Mouse (Mus musculus): ENCODE data around the gene Ankef1. TPM values are rescaled to one million over a fixed set of nuclear protein-coding genes. Genes with fewer than 3 reads are reported as not detected.

Ankef1 gene
- total and polyA plus RNA-seq, 3 experiments, result 0.11 TPM; not detected in 2

- TF ChIP-seq GATA1 (IDR thresholded peaks at IDR 0.05; ENCODE audit: borderline replicate concordance, low read length) (no peak), POLR2AphosphoS5 (IDR thresholded peaks at IDR 0.05; ENCODE audit: insufficient replicate concordance, low read depth, low read length) (no peak), CTCF (IDR thresholded peaks at IDR 0.05; ENCODE audit: low read depth, low read length) (no peak), TAL1 (conservative IDR thresholded peaks at IDR 0.05; ENCODE audit: low read depth, low read length) (no peak), GATA2 (IDR thresholded peaks at IDR 0.05; ENCODE audit: borderline replicate concordance, low read depth, low read length) (no peak)
- no peak for DNase-seq (ENCODE audit: low spot score)
- Histone ChIP-seq H3K27me3 (ENCODE audit: insufficient read depth, low read length) (no peaks in the 10 kb centered on the region), H3K4me1 (ENCODE audit: insufficient read depth, low read depth, low read length) (no peaks in the 10 kb centered on the region), H3K4me3 (ENCODE audit: low read depth, low read length) (no peak overlapping the region), H3K36me3 (replicated peaks) (no peaks in the 10 kb centered on the region), H3K9me3 (replicated peaks) (peaks cover 19% of the 10 kb centered on the region)
- no peak for ATAC-seq (ENCODE audit: extremely low read depth, insufficient number of reproducible peaks, low FRiP score, poor library complexity, severe bottlenecking)
Observed at GRCm38 (mm10) chr2:136512802-136513201, 11.1 kb downstream of the Ankef1 start.

DNA sequence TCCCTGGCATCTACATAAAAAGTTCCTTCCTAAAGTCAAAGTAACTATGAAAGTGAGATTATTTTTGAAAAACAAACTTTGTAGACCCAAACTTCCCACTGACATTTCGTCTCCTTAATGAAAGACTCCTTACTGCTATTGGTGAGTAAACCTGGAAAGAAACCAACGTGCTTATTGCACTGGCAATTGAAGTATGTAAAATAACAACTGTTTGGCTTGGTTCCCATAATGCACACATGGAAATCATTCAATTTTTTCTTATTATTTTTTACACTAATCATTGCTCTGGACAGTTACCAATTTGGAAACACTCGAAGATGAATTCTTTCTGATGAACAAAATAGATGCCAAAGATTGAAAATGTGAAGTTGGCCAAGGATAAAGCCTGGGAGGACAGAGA is 12.1 kb downstream of the Ankef1 start:
- TF ChIP-seq POLR2AphosphoS5 (IDR thresholded peaks at IDR 0.05; ENCODE audit: insufficient replicate concordance, low read depth, low read length) (no peak), GATA2 (IDR thresholded peaks at IDR 0.05; ENCODE audit: borderline replicate concordance, low read depth, low read length) (no peak), CTCF (IDR thresholded peaks at IDR 0.05; ENCODE audit: low read depth, low read length) (no peak), GATA1 (IDR thresholded peaks at IDR 0.05; ENCODE audit: borderline replicate concordance, low read length) (no peak), TAL1 (conservative IDR thresholded peaks at IDR 0.05; ENCODE audit: low read depth, low read length) (no peak)
- no peaks in the 10 kb centered on the region for H3K4me1 ChIP-seq (ENCODE audit: insufficient read depth, low read depth, low read length)
- no peak for ATAC-seq (ENCODE audit: extremely low read depth, insufficient number of reproducible peaks, low FRiP score, poor library complexity, severe bottlenecking)

DNA sequence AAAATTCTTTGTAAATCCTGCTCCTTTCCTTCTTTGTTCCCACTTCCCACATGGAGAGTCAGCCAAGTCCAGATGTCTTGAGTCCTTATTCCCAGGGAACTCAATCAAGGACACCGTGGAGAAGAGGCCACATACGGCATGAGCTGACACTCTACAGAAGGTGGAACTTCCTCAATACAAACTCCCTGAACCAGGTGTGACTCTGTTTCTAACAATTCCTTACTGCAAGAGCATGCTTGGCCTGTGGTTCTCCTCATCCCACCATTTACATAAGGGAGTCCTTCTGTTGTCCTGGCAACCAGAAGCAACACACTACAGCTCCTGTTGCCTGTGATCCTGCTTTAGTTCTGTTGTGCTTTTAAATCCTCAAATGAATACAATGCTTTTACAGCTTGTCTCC is 13.8 kb downstream of the Ankef1 start:
- peaks cover 17% of the 10 kb centered on the region for H3K9me3 ChIP-seq (replicated peaks)
- TF ChIP-seq POLR2AphosphoS5 (IDR thresholded peaks at IDR 0.05; ENCODE audit: insufficient replicate concordance, low read depth, low read length), result no peak
- TF ChIP-seq GATA1 (IDR thresholded peaks at IDR 0.05; ENCODE audit: borderline replicate concordance, low read length), result no peak
- no peak for TF ChIP-seq GATA2 (IDR thresholded peaks at IDR 0.05; ENCODE audit: borderline replicate concordance, low read depth, low read length)
- TF ChIP-seq CTCF (IDR thresholded peaks at IDR 0.05; ENCODE audit: low read depth, low read length), result no peak
- no peak for TF ChIP-seq TAL1 (conservative IDR thresholded peaks at IDR 0.05; ENCODE audit: low read depth, low read length)
- no peak overlapping the region for H3K4me3 ChIP-seq (ENCODE audit: low read depth, low read length)
- no peaks in the 10 kb centered on the region for H3K4me1 ChIP-seq (ENCODE audit: insufficient read depth, low read depth, low read length)
- no peaks in the 10 kb centered on the region for H3K27me3 ChIP-seq (ENCODE audit: insufficient read depth, low read length)
- ATAC-seq (ENCODE audit: extremely low read depth, insufficient number of reproducible peaks, low FRiP score, poor library complexity, severe bottlenecking) (no peak), DNase-seq (ENCODE audit: low spot score) (no peak)
- no peaks in the 10 kb centered on the region for H3K36me3 ChIP-seq (replicated peaks)

More for the DNA sequence above, 12.1 kb downstream of the Ankef1 start:
- Histone ChIP-seq H3K4me3 (ENCODE audit: low read depth, low read length) (no peak overlapping the region), H3K9me3 (replicated peaks) (peaks cover 19% of the 10 kb centered on the region), H3K27me3 (ENCODE audit: insufficient read depth, low read length) (no peaks in the 10 kb centered on the region), H3K36me3 (replicated peaks) (no peaks in the 10 kb centered on the region)
- no peak for DNase-seq (ENCODE audit: low spot score)

GRCm38 (mm10) chr2:136528937-136529336 is 27.2 kb downstream of the Ankef1 start:
- H3K36me3 ChIP-seq (replicated peaks), result no peaks in the 10 kb centered on the region
- peaks cover 18% of the 10 kb centered on the region for H3K9me3 ChIP-seq (replicated peaks)
- no peak for DNase-seq (ENCODE audit: low spot score)
- TF ChIP-seq CTCF (IDR thresholded peaks at IDR 0.05; ENCODE audit: low read depth, low read length) (no peak), GATA2 (IDR thresholded peaks at IDR 0.05; ENCODE audit: borderline replicate concordance, low read depth, low read length) (no peak), GATA1 (IDR thresholded peaks at IDR 0.05; ENCODE audit: borderline replicate concordance, low read length) (no peak), POLR2AphosphoS5 (IDR thresholded peaks at IDR 0.05; ENCODE audit: insufficient replicate concordance, low read depth, low read length) (no peak), TAL1 (conservative IDR thresholded peaks at IDR 0.05; ENCODE audit: low read depth, low read length) (no peak)
- ATAC-seq (ENCODE audit: extremely low read depth, insufficient number of reproducible peaks, low FRiP score, poor library complexity, severe bottlenecking), result no peak
- no peaks in the 10 kb centered on the region for H3K4me1 ChIP-seq (ENCODE audit: insufficient read depth, low read depth, low read length)
- H3K4me3 ChIP-seq (ENCODE audit: low read depth, low read length), result no peak overlapping the region
- H3K27me3 ChIP-seq (ENCODE audit: insufficient read depth, low read length), result no peaks in the 10 kb centered on the region

DNA sequence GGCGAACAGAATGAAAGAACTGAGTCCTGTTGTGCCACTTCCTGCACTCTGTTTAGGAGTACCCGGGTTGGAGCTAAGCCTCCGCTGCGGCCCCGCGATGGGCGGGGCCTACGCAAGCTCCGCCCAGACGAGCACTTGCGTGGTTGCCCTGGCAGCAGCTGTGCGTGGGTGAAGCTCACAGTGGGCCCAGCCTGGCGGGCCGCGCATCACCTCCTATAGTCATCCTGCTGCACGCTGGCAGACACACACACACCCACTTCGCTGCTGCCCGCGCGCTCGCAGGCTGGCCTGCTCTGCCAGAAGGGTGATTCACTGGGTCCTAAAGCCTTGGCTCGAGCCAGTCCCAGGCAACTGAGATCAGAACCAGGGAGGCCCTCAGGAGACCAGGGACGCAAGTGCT is 30.3 kb downstream of the Ankef1 start:
- H3K4me1 ChIP-seq (ENCODE audit: insufficient read depth, low read depth, low read length), result no peaks in the 10 kb centered on the region
- peak overlapping the region; percentile 2; the same call in 1 of the 2 replicates for H3K4me3 ChIP-seq (ENCODE audit: low read depth, low read length)
- ATAC-seq (ENCODE audit: extremely low read depth, insufficient number of reproducible peaks, low FRiP score, poor library complexity, severe bottlenecking), result no peak
- H3K27me3 ChIP-seq (ENCODE audit: insufficient read depth, low read length), result no peaks in the 10 kb centered on the region
- TF ChIP-seq CTCF (IDR thresholded peaks at IDR 0.05; ENCODE audit: low read depth, low read length) (no peak), GATA1 (IDR thresholded peaks at IDR 0.05; ENCODE audit: borderline replicate concordance, low read length) (no peak), GATA2 (IDR thresholded peaks at IDR 0.05; ENCODE audit: borderline replicate concordance, low read depth, low read length) (no peak), POLR2AphosphoS5 (IDR thresholded peaks at IDR 0.05; ENCODE audit: insufficient replicate concordance, low read depth, low read length) (no peak), TAL1 (conservative IDR thresholded peaks at IDR 0.05; ENCODE audit: low read depth, low read length) (no peak)
- H3K9me3 ChIP-seq (replicated peaks), result peaks cover 22% of the 10 kb centered on the region
- DNase-seq (ENCODE audit: low spot score), result no peak
- H3K36me3 ChIP-seq (replicated peaks), result no peaks in the 10 kb centered on the region

DNA sequence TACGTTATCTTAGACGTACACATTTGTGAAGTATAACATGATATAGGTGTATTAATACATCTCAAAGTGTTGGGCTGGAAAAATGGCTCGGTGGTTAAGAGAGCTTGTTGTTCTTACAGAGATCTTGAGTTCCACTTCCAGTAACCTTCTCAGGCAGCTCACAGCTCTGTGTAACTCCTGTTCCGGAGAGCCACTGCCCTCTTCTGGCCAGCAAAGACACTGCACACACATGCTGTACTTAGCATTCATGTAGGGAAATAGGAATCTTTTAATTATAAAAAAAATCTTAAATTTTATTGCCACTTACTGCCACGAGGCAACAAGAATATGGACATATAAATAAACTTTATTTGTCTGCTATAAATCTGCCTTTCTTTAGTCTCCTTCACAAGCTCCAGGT is 56.3 kb downstream of the Ankef1 start:
- ATAC-seq (ENCODE audit: extremely low read depth, insufficient number of reproducible peaks, low FRiP score, poor library complexity, severe bottlenecking) (no peak), DNase-seq (ENCODE audit: low spot score) (no peak)
- H3K4me3 ChIP-seq (ENCODE audit: low read depth, low read length), result no peak overlapping the region
- H3K4me1 ChIP-seq (ENCODE audit: insufficient read depth, low read depth, low read length), result no peaks in the 10 kb centered on the region
- TF ChIP-seq POLR2AphosphoS5 (IDR thresholded peaks at IDR 0.05; ENCODE audit: insufficient replicate concordance, low read depth, low read length), result no peak
- TF ChIP-seq CTCF (IDR thresholded peaks at IDR 0.05; ENCODE audit: low read depth, low read length), result no peak
- no peak for TF ChIP-seq GATA1 (IDR thresholded peaks at IDR 0.05; ENCODE audit: borderline replicate concordance, low read length)
- no peak for TF ChIP-seq TAL1 (conservative IDR thresholded peaks at IDR 0.05; ENCODE audit: low read depth, low read length)
- no peak for TF ChIP-seq GATA2 (IDR thresholded peaks at IDR 0.05; ENCODE audit: borderline replicate concordance, low read depth, low read length)
- no peaks in the 10 kb centered on the region for H3K36me3 ChIP-seq (replicated peaks)
- H3K9me3 ChIP-seq (replicated peaks), result peaks cover 20% of the 10 kb centered on the region
- H3K27me3 ChIP-seq (ENCODE audit: insufficient read depth, low read length), result no peaks in the 10 kb centered on the region
